Mouse (Mus musculus): Measurements from ENCODE around the gene Cep95.

DNA sequence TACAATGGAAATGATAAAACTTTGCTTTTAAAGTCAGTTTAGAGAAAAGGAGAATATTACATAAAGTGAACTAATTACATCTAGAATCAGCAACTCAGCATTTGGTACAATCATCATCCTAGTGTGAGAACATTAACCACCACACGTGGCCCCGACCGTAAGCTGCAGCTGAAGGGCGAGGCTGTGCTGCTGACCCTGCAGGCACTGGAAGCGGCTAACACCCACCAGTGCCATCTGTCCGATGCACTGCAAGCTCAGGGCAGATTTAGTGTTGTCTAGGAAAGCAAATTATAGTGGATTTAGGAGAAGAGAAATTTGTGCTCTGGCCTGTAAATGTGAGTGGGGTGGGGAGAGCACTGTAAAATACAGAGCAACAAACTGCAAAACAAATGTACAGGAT lies 31.2 kb downstream of the Cep95 start:
- TF ChIP-seq POLR2A (IDR thresholded peaks at IDR 0.05; ENCODE audit: extremely low read depth, insufficient read depth, low read length) (no peak), CTCF (IDR thresholded peaks at IDR 0.05; ENCODE audit: low read depth, low read length) (no peak)
